ENCODE assay signal across 8 mouse cellular contexts in genomic region chr11:80080381-80080825, GRCm38 (mm10). TPM values are rescaled to one million over a fixed set of nuclear protein-coding genes. Genes with fewer than 3 reads are reported as not detected.
DNase-seq lines count a peak whose midpoint lies in the region; ATAC-seq and TF ChIP-seq lines count a peak whose summit lies in the region.

No protein-coding gene starts in this region.

- peak overlapping the region; percentile 75 for H3K4me2 ChIP-seq in kidney, postnatal 0 days (ENCODE audit: low read length)
- peak overlapping the region; percentile 75 for H3K4me2 ChIP-seq in forebrain, embryonic 15.5 days (replicated peaks)
- peak overlapping the region; percentile 70 for H3K4me2 ChIP-seq in limb, embryonic 12.5 days
- H3K4me2 ChIP-seq in midbrain, postnatal 0 days (ENCODE audit: low read depth, low read length, poor library complexity, severe bottlenecking): peak overlapping the region; percentile 80

- no peak for TF ChIP-seq CTCF in kidney, postnatal 0 days (IDR thresholded peaks at IDR 0.05; ENCODE audit: low read depth)
- TF ChIP-seq CTCF in midbrain, postnatal 0 days (IDR thresholded peaks at IDR 0.05): no peak

- H3K27me3 ChIP-seq in kidney, postnatal 0 days (ENCODE audit: insufficient read depth, low read length): no peaks in the 10 kb centered on the region
- H3K27me3 ChIP-seq in forebrain, embryonic 15.5 days: no peaks in the 10 kb centered on the region
- H3K27me3 ChIP-seq in limb, embryonic 12.5 days: no peaks in the 10 kb centered on the region
- H3K27me3 ChIP-seq in midbrain, postnatal 0 days (ENCODE audit: insufficient read depth, low read length): no peaks in the 10 kb centered on the region

- H3K9me3 ChIP-seq in kidney, postnatal 0 days (replicated peaks; ENCODE audit: low read length): no peaks in the 10 kb centered on the region
- H3K9me3 ChIP-seq in forebrain, embryonic 15.5 days: no peaks in the 10 kb centered on the region
- H3K9me3 ChIP-seq in limb, embryonic 12.5 days: no peaks in the 10 kb centered on the region
- H3K9me3 ChIP-seq in midbrain, postnatal 0 days (ENCODE audit: low read length): no peaks in the 10 kb centered on the region

- WGBS in kidney, postnatal 0 days: under 1% methylated on average over 32 of the region's 32 CpGs
- WGBS in forebrain, embryonic 15.5 days: 0% methylated on average over 32 of the region's 32 CpGs
- under 1% methylated on average over 32 of the region's 32 CpGs for WGBS in limb, embryonic 12.5 days
- WGBS in midbrain, postnatal 0 days: under 1% methylated on average over 30 of the region's 32 CpGs

- 0 out of 2 replicates have a peak, but pooled peaks cover 8% of the 10 kb centered on the region for H3K4me1 ChIP-seq in kidney, postnatal 0 days (replicated peaks; ENCODE audit: insufficient read depth, low read length)
- H3K4me1 ChIP-seq in forebrain, embryonic 15.5 days: peaks cover 17% of the 10 kb centered on the region
- H3K4me1 ChIP-seq in limb, embryonic 12.5 days (replicated peaks): peaks cover 13% of the 10 kb centered on the region; the same call in 1 of the 2 replicates
- H3K4me1 ChIP-seq in midbrain, postnatal 0 days (ENCODE audit: insufficient read depth, low read length): no peaks in the 10 kb centered on the region

- peak overlapping the region; percentile 91 for H3K27ac ChIP-seq in kidney, postnatal 0 days
- peak overlapping the region; percentile 80 for H3K27ac ChIP-seq in forebrain, embryonic 15.5 days (replicated peaks)
- peak overlapping the region; percentile 97 for H3K27ac ChIP-seq in limb, embryonic 12.5 days
- peak overlapping the region; percentile 70; the same call in 1 of the 2 replicates for H3K27ac ChIP-seq in midbrain, postnatal 0 days (ENCODE audit: low read depth, low read length)

- peak; percentile 40 for ATAC-seq in kidney, postnatal 0 days (replicated peaks; ENCODE audit: low FRiP score, low read depth)
- ATAC-seq in activated CD4-positive, CD25-positive, alpha-beta regulatory T cell, adult 4 months: peak; percentile 2
- peak; percentile 79 for ATAC-seq in forebrain, embryonic 15.5 days (replicated peaks)
- ATAC-seq in limb, embryonic 12.5 days (ENCODE audit: insufficient number of reproducible peaks, insufficient read depth, low FRiP score, low TSS enrichment, low read depth): peak; percentile 56
- peak; percentile 66 for ATAC-seq in midbrain, postnatal 0 days (ENCODE audit: low FRiP score)
- ATAC-seq in megakaryocyte progenitor cell, adult 5-6 weeks (replicated peaks; ENCODE audit: poor library complexity): no peak

- peak overlapping the region; percentile 94 for H3K4me3 ChIP-seq in kidney, postnatal 0 days (replicated peaks; ENCODE audit: low read depth, low read length)
- peak overlapping the region; percentile 62 for H3K4me3 ChIP-seq in forebrain, embryonic 15.5 days
- H3K4me3 ChIP-seq in limb, embryonic 12.5 days (replicated peaks): peak overlapping the region; percentile 91
- H3K4me3 ChIP-seq in midbrain, postnatal 0 days (ENCODE audit: low read depth, low read length): peak overlapping the region; percentile 87

- peak overlapping the region; percentile 95 for H3K9ac ChIP-seq in kidney, postnatal 0 days (ENCODE audit: low read depth, low read length)
- peak overlapping the region; percentile 68 for H3K9ac ChIP-seq in forebrain, embryonic 15.5 days (replicated peaks)
- H3K9ac ChIP-seq in limb, embryonic 12.5 days (replicated peaks): peak overlapping the region; percentile 97
- H3K9ac ChIP-seq in midbrain, postnatal 0 days (replicated peaks; ENCODE audit: low read length, poor library complexity, severe bottlenecking): peak overlapping the region; percentile 78

- peak; percentile 52 for DNase-seq in kidney, postnatal 0 days (ENCODE audit: low spot score)
- no peak for DNase-seq in kidney, postnatal 14 days
- DNase-seq in midbrain, postnatal 0 days (ENCODE audit: low spot score): no peak
- DNase-seq in MN1 (ENCODE audit: low spot score): no peak

- no peaks in the 10 kb centered on the region for H3K36me3 ChIP-seq in kidney, postnatal 0 days (ENCODE audit: insufficient read depth, low read length)
- no peaks in the 10 kb centered on the region for H3K36me3 ChIP-seq in forebrain, embryonic 15.5 days
- peaks cover 8% of the 10 kb centered on the region; the same call in 1 of the 2 replicates for H3K36me3 ChIP-seq in limb, embryonic 12.5 days
- no peaks in the 10 kb centered on the region for H3K36me3 ChIP-seq in midbrain, postnatal 0 days (ENCODE audit: insufficient read depth, low read length)

RNA-seq across cellular contexts. Expression of gene Crlf3, which starts 0.4 kb away (rescaled TPM):
- polyA plus RNA-seq in kidney, postnatal 0 days (2015; fragmentation: Nextera tagmentation; extraction: Ambion mirVana): 26.5 and 26.9 TPM in 2 replicates
- 100 to 1,000 TPM; 125 to 169 TPM for polyA plus RNA-seq in activated CD4-positive, CD25-positive, alpha-beta regulatory T cell, adult 4 months (2017; shearing (Covaris generic))
- 19.6 and 21.2 TPM in 2 replicates for polyA plus RNA-seq in forebrain, embryonic 15.5 days (2015; fragmentation: Nextera tagmentation; extraction: Ambion mirVana)
- polyA plus RNA-seq in limb, embryonic 12.5 days (2016; fragmentation: Nextera tagmentation; extraction: Ambion mirVana): 59.4 and 60.1 TPM in 2 replicates
- 9.7 and 10.0 TPM in 2 replicates for total RNA-seq in midbrain, postnatal 0 days (2014; rRNA removed)
- polyA plus RNA-seq in midbrain, postnatal 0 days (2015; fragmentation: Nextera tagmentation; extraction: Ambion mirVana): 8.7 and 9.7 TPM in 2 replicates
- total RNA-seq in megakaryocyte progenitor cell, adult 5-6 weeks (2015): 65.2 and 69.4 TPM in 2 replicates
- total RNA-seq in megakaryocyte progenitor cell, adult 5-6 weeks (2017): 87.4 and 95.7 TPM in 2 replicates

RNA-seq across cellular contexts. Expression of gene Atad5, which starts 8.8 kb away (rescaled TPM):
- 4.9 and 6.0 TPM in 2 replicates for polyA plus RNA-seq in kidney, postnatal 0 days (2015; fragmentation: Nextera tagmentation; extraction: Ambion mirVana)
- polyA plus RNA-seq in activated CD4-positive, CD25-positive, alpha-beta regulatory T cell, adult 4 months (2017; shearing (Covaris generic)): 1 to 10 TPM; 4.1 to 4.3 TPM
- 8.7 and 9.2 TPM in 2 replicates for polyA plus RNA-seq in forebrain, embryonic 15.5 days (2015; fragmentation: Nextera tagmentation; extraction: Ambion mirVana)
- polyA plus RNA-seq in limb, embryonic 12.5 days (2016; fragmentation: Nextera tagmentation; extraction: Ambion mirVana): 17.4 and 19.9 TPM in 2 replicates
- 5.6 and 8.0 TPM in 2 replicates for total RNA-seq in midbrain, postnatal 0 days (2014; rRNA removed)
- 3.1 and 3.3 TPM in 2 replicates for polyA plus RNA-seq in midbrain, postnatal 0 days (2015; fragmentation: Nextera tagmentation; extraction: Ambion mirVana)
- total RNA-seq in megakaryocyte progenitor cell, adult 5-6 weeks (2015): 37.0 and 42.8 TPM in 2 replicates
- 28.2 and 42.1 TPM in 2 replicates for total RNA-seq in megakaryocyte progenitor cell, adult 5-6 weeks (2017)
